Mouse (Mus musculus): ENCODE results near the gene Gramd1b.

GRCm38 (mm10) chr9:40571280-40571679 is 40.1 kb upstream of the Gramd1b start:
- no peak for TF ChIP-seq CTCF (IDR thresholded peaks at IDR 0.05; ENCODE audit: borderline replicate concordance, insufficient read depth, low read depth, low read length)
- no peak for TF ChIP-seq POLR2A (IDR thresholded peaks at IDR 0.05; ENCODE audit: borderline replicate concordance, insufficient read depth, low read length)
